Comparison of ENCODE assay signal across 14 mouse cellular contexts in genomic region chr15:12039256-12039655, GRCm38 (mm10). TPM values are rescaled to one million over a fixed set of nuclear protein-coding genes. Genes with fewer than 3 reads are reported as not detected.
DNase-seq lines count a peak whose midpoint lies in the region; ATAC-seq lines count a peak whose summit lies in the region.
"Had no signal": no experiment of that assay in that cellular context is flagged by ENCODE, and none has a peak within 500 bp of the region (broad histone marks: within the 10 kb centered on the region; RNA-seq: fewer than 3 reads in every experiment).

No protein-coding gene starts in this region.

- no peaks in the 10 kb centered on the region for H3K36me3 ChIP-seq in hindbrain, embryonic 14.5 days (replicated peaks; ENCODE audit: control insufficient read depth, insufficient read depth)
- no peaks in the 10 kb centered on the region for H3K36me3 ChIP-seq in neural tube, embryonic 14.5 days (ENCODE audit: control insufficient read depth, insufficient read depth, low read length)
- H3K36me3 ChIP-seq: embryonic facial prominence, embryonic 12.5 days had no signal

- no peaks in the 10 kb centered on the region for H3K27me3 ChIP-seq in hindbrain, embryonic 14.5 days (ENCODE audit: control insufficient read depth, insufficient read depth, low read length)
- H3K27me3 ChIP-seq in neural tube, embryonic 14.5 days (ENCODE audit: control insufficient read depth, insufficient read depth, low read length): no peaks in the 10 kb centered on the region
- H3K27me3 ChIP-seq: embryonic facial prominence, embryonic 12.5 days; Patski had no signal

- H3K27ac ChIP-seq in hindbrain, embryonic 14.5 days: peak overlapping the region; percentile 78
- H3K27ac ChIP-seq in neural tube, embryonic 14.5 days (ENCODE audit: low read depth, low read length): peak overlapping the region; percentile 72
- H3K27ac ChIP-seq: embryonic facial prominence, embryonic 12.5 days had no signal

- DNase-seq in frontal cortex, postnatal 14 days (ENCODE audit: low spot score in 2 of 2): no peak
- peak; percentile 33 for DNase-seq in right cerebral cortex, postnatal 4 days
- DNase-seq in right cerebral cortex, postnatal 14 days: no peak
- peak; percentile 33 for DNase-seq in hindbrain, embryonic 14.5 days (ENCODE audit: low spot score)
- no peak for DNase-seq in adrenal gland, adult 18-20 months (ENCODE audit: low spot score in 2 of 2)
- no peak for DNase-seq in cerebellum, adult 11-12 months
- DNase-seq: adrenal gland, postnatal 14 days; cerebellum, adult 18-20 months; kidney, adult 9 months; lung, postnatal 36 days had no signal

- peak; percentile 56 for ATAC-seq in frontal cortex, adult (ENCODE audit: low TSS enrichment)
- ATAC-seq in hindbrain, embryonic 14.5 days (ENCODE audit: low FRiP score): peak; percentile 62
- peak; percentile 77 for ATAC-seq in neural tube, embryonic 14.5 days (ENCODE audit: low read depth)
- ATAC-seq: Patski had no signal

- no peaks in the 10 kb centered on the region for H3K9me3 ChIP-seq in hindbrain, embryonic 14.5 days (ENCODE audit: control insufficient read depth, low read length)
- H3K9me3 ChIP-seq in neural tube, embryonic 14.5 days (ENCODE audit: control insufficient read depth, low read length): no peaks in the 10 kb centered on the region
- H3K9me3 ChIP-seq: embryonic facial prominence, embryonic 12.5 days had no signal

- no peak overlapping the region for H3K4me3 ChIP-seq in hindbrain, embryonic 14.5 days (replicated peaks; ENCODE audit: low read length)
- no peak overlapping the region for H3K4me3 ChIP-seq in neural tube, embryonic 14.5 days (ENCODE audit: low read depth, low read length)
- H3K4me3 ChIP-seq: embryonic facial prominence, embryonic 12.5 days had no signal

- H3K4me1 ChIP-seq in hindbrain, embryonic 14.5 days (replicated peaks; ENCODE audit: control insufficient read depth, insufficient read depth, low read length): peaks cover 11% of the 10 kb centered on the region
- peaks cover 9% of the 10 kb centered on the region for H3K4me1 ChIP-seq in neural tube, embryonic 14.5 days (ENCODE audit: control insufficient read depth, insufficient read depth, low read length)

- WGBS in hindbrain, embryonic 14.5 days: 51% methylated on average over 10 of the region's 10 CpGs
- 32% methylated on average over 10 of the region's 10 CpGs for WGBS in neural tube, embryonic 14.5 days

- H3K4me2 ChIP-seq in hindbrain, embryonic 14.5 days (replicated peaks): peak overlapping the region; percentile 38
- peak overlapping the region; percentile 17; the same call in 1 of the 2 replicates for H3K4me2 ChIP-seq in neural tube, embryonic 14.5 days (ENCODE audit: low read depth, low read length)
- H3K4me2 ChIP-seq: embryonic facial prominence, embryonic 12.5 days had no signal

- H3K9ac ChIP-seq in hindbrain, embryonic 14.5 days: peak overlapping the region; percentile 24; the same call in 1 of the 2 replicates
- H3K9ac ChIP-seq in neural tube, embryonic 14.5 days (replicated peaks; ENCODE audit: low read depth, low read length): no peak overlapping the region
- H3K9ac ChIP-seq: embryonic facial prominence, embryonic 12.5 days had no signal

RNA-seq across cellular contexts. Expression of gene Sub1, which starts 42.5 kb away (rescaled TPM):
- polyA plus RNA-seq in hindbrain, embryonic 14.5 days (2014; fragmentation: Nextera tagmentation; extraction: Ambion mirVana): 534 and 562 TPM in 2 replicates
- polyA plus RNA-seq in neural tube, embryonic 14.5 days (2014; fragmentation: Nextera tagmentation; extraction: Ambion mirVana): 564 and 581 TPM in 2 replicates
- total RNA-seq in adrenal gland, adult 18-20 months (2021): 100 to 1,000 TPM; 203 to 249 TPM

Comparison
In these comparisons a context has a peak if more than half of its experiments do, and no peak if none do; other contexts are left out.
1. DNase-seq: peak in right cerebral cortex, postnatal 4 days (single experiment) and hindbrain, embryonic 14.5 days (single experiment); none in frontal cortex, postnatal 14 days (0 of 2), right cerebral cortex, postnatal 14 days (single experiment), adrenal gland, adult 18-20 months (0 of 2) and cerebellum, adult 11-12 months (single experiment).
2. Peak in every context shown above with its lines, with median percentiles within 50 percentile points of each other: ATAC-seq.